15 mouse cellular contexts compared by ENCODE assay signal in genomic region chr13:47070329-47071080, GRCm38 (mm10).
"Had no signal": no experiment of that assay in that cellular context is flagged by ENCODE, and none has a peak within 500 bp of the region (broad histone marks: within the 10 kb centered on the region; RNA-seq: fewer than 3 reads in every experiment).

No protein-coding gene starts in this region.

- DNase-seq: kidney, adult 18-20 months; layer of hippocampus, adult 9-11 months; layer of hippocampus, postnatal 36 days; liver, embryonic 13.5 days; lung, adult 18-20 months; lung, postnatal 4 days; right cerebral cortex, adult 18-20 months; right cerebral cortex, postnatal 25 days; thymus, postnatal 36 days had no signal

- H3K9ac ChIP-seq: kidney, embryonic 15.5 days; limb, embryonic 12.5 days; liver, embryonic 13.5 days; neural tube, embryonic 13.5 days had no signal

- H3K4me1 ChIP-seq: liver, embryonic 13.5 days; neural tube, embryonic 13.5 days had no signal

- ATAC-seq: lung, postnatal 0 days; midbrain, embryonic 16.5 days had no signal

- H3K9me3 ChIP-seq: kidney, embryonic 15.5 days; limb, embryonic 12.5 days; liver, embryonic 13.5 days; neural tube, embryonic 13.5 days had no signal

- H3K27me3 ChIP-seq: kidney, embryonic 15.5 days; limb, embryonic 12.5 days; liver, embryonic 13.5 days; neural tube, embryonic 13.5 days had no signal

- H3K27ac ChIP-seq: kidney, embryonic 15.5 days; limb, embryonic 12.5 days; liver, embryonic 13.5 days; neural tube, embryonic 13.5 days had no signal

- H3K4me3 ChIP-seq: kidney, embryonic 15.5 days; limb, embryonic 12.5 days; liver, embryonic 13.5 days; neural tube, embryonic 13.5 days had no signal

- H3K4me2 ChIP-seq: kidney, embryonic 15.5 days; limb, embryonic 12.5 days; liver, embryonic 13.5 days; midbrain, embryonic 11.5 days; neural tube, embryonic 13.5 days had no signal
